Mouse (Mus musculus): ENCODE measurements at regions not wholly inside any gene's neighbourhood (a gene's known extent, or its start where the extent isn't known, plus 50 kb on each side); places are given as distances from the start of the nearest gene placed in this dataset.
A peak's percentile ranks its signal among the peaks of the same experiment; 100 is the strongest.

GRCm38 (mm10) chr7:145092392-145093176, 115.3 kb downstream of the 1810010D01Rik start:
- H3K27me3 ChIP-seq (ENCODE audit: control insufficient read depth, insufficient read depth, low read length): no peaks in the 10 kb centered on the region
- H3K4me2 ChIP-seq (ENCODE audit: low read depth, low read length): no peak overlapping the region
- no peak for ATAC-seq (replicated peaks; ENCODE audit: extremely low read depth, insufficient read depth, low FRiP score)
- H3K4me3 ChIP-seq (ENCODE audit: low read length): no peak overlapping the region
- H3K27ac ChIP-seq (ENCODE audit: low read length): no peak overlapping the region
- no peak overlapping the region for H3K9ac ChIP-seq (ENCODE audit: low read length)
- no peaks in the 10 kb centered on the region for H3K9me3 ChIP-seq (replicated peaks; ENCODE audit: control insufficient read depth, low read length)
- peaks cover 6% of the 10 kb centered on the region for H3K4me1 ChIP-seq (ENCODE audit: control insufficient read depth, insufficient read depth, low read length)
- 70% methylated on average over 6 of the region's 6 CpGs for WGBS
- H3K36me3 ChIP-seq (ENCODE audit: control insufficient read depth, insufficient read depth): no peaks in the 10 kb centered on the region

GRCm38 (mm10) chr7:145090849-145091248, 117.1 kb downstream of the 1810010D01Rik start:
- 80% methylated on average over 4 of the region's 4 CpGs for WGBS
- no peak overlapping the region for H3K9ac ChIP-seq (ENCODE audit: low read length)
- peaks cover 6% of the 10 kb centered on the region for H3K4me1 ChIP-seq (ENCODE audit: control insufficient read depth, insufficient read depth, low read length)
- H3K4me2 ChIP-seq (ENCODE audit: low read depth, low read length): no peak overlapping the region
- H3K27me3 ChIP-seq (ENCODE audit: control insufficient read depth, insufficient read depth, low read length): no peaks in the 10 kb centered on the region
- H3K27ac ChIP-seq (ENCODE audit: low read length): no peak overlapping the region
- ATAC-seq (replicated peaks; ENCODE audit: extremely low read depth, insufficient read depth, low FRiP score): no peak
- H3K36me3 ChIP-seq (ENCODE audit: control insufficient read depth, insufficient read depth): no peaks in the 10 kb centered on the region
- H3K9me3 ChIP-seq (replicated peaks; ENCODE audit: control insufficient read depth, low read length): no peaks in the 10 kb centered on the region
- no peak overlapping the region for H3K4me3 ChIP-seq (ENCODE audit: low read length)

GRCm38 (mm10) chr7:145089315-145089721, 118.6 kb downstream of the 1810010D01Rik start:
- Histone ChIP-seq H3K4me1 (ENCODE audit: control insufficient read depth, insufficient read depth, low read length) (peaks cover 6% of the 10 kb centered on the region), H3K9me3 (replicated peaks; ENCODE audit: control insufficient read depth, low read length) (no peaks in the 10 kb centered on the region), H3K9ac (ENCODE audit: low read length) (no peak overlapping the region), H3K27ac (ENCODE audit: low read length) (no peak overlapping the region), H3K4me3 (ENCODE audit: low read length) (no peak overlapping the region), H3K4me2 (ENCODE audit: low read depth, low read length) (no peak overlapping the region), H3K36me3 (ENCODE audit: control insufficient read depth, insufficient read depth) (no peaks in the 10 kb centered on the region), H3K27me3 (ENCODE audit: control insufficient read depth, insufficient read depth, low read length) (no peaks in the 10 kb centered on the region)
- 0 out of 2 replicates have a peak, but pooled peaks have one; percentile 28 for ATAC-seq (replicated peaks; ENCODE audit: extremely low read depth, insufficient read depth, low FRiP score)
- WGBS: 62% methylated on average over 3 of the region's 3 CpGs

- Histone ChIP-seq H3K4me3 (ENCODE audit: low read length) (no peak overlapping the region), H3K27ac (ENCODE audit: low read length) (no peak overlapping the region)
- no peak for ATAC-seq (replicated peaks; ENCODE audit: extremely low read depth, insufficient read depth, low FRiP score)
These were observed 119.3 kb downstream of the 1810010D01Rik start for GRCm38 (mm10) chr7:145088655-145089054.

GRCm38 (mm10) chr7:145087790-145088189, 120.1 kb downstream of the 1810010D01Rik start:
- no peak overlapping the region; the same call in 1 of the 2 replicates for H3K27ac ChIP-seq (ENCODE audit: low read length)
- H3K36me3 ChIP-seq (ENCODE audit: control insufficient read depth, insufficient read depth): no peaks in the 10 kb centered on the region
- ATAC-seq (replicated peaks; ENCODE audit: extremely low read depth, insufficient read depth, low FRiP score): no peak
- no peak overlapping the region for H3K4me2 ChIP-seq (ENCODE audit: low read depth, low read length)
- no peaks in the 10 kb centered on the region for H3K27me3 ChIP-seq (ENCODE audit: control insufficient read depth, insufficient read depth, low read length)
- H3K4me3 ChIP-seq (ENCODE audit: low read length): no peak overlapping the region
- WGBS: 64% methylated on average over 5 of the region's 5 CpGs
- no peak overlapping the region for H3K9ac ChIP-seq (ENCODE audit: low read length)
- peaks cover 9% of the 10 kb centered on the region for H3K4me1 ChIP-seq (ENCODE audit: control insufficient read depth, insufficient read depth, low read length)
- no peaks in the 10 kb centered on the region for H3K9me3 ChIP-seq (replicated peaks; ENCODE audit: control insufficient read depth, low read length)

More at GRCm38 (mm10) chr7:145088655-145089054, 119.3 kb downstream of the 1810010D01Rik start:
- Histone ChIP-seq H3K9ac (ENCODE audit: low read length) (no peak overlapping the region), H3K4me2 (ENCODE audit: low read depth, low read length) (no peak overlapping the region), H3K4me1 (ENCODE audit: control insufficient read depth, insufficient read depth, low read length) (peaks cover 3% of the 10 kb centered on the region), H3K36me3 (ENCODE audit: control insufficient read depth, insufficient read depth) (no peaks in the 10 kb centered on the region), H3K27me3 (ENCODE audit: control insufficient read depth, insufficient read depth, low read length) (no peaks in the 10 kb centered on the region), H3K9me3 (replicated peaks; ENCODE audit: control insufficient read depth, low read length) (no peaks in the 10 kb centered on the region)
- 86% methylated on average over 3 of the region's 3 CpGs for whole genome bisulfite sequencing

- Histone ChIP-seq H3K36me3 (ENCODE audit: control insufficient read depth, insufficient read depth) (no peaks in the 10 kb centered on the region), H3K4me1 (ENCODE audit: control insufficient read depth, insufficient read depth, low read length) (peaks cover 17% of the 10 kb centered on the region), H3K27me3 (ENCODE audit: control insufficient read depth, insufficient read depth, low read length) (no peaks in the 10 kb centered on the region), H3K27ac (ENCODE audit: low read length) (0 out of 2 replicates have a peak overlapping the region, but pooled peaks have one; percentile 0), H3K4me3 (ENCODE audit: low read length) (no peak overlapping the region), H3K9me3 (replicated peaks; ENCODE audit: control insufficient read depth, low read length) (no peaks in the 10 kb centered on the region), H3K4me2 (ENCODE audit: low read depth, low read length) (no peak overlapping the region), H3K9ac (ENCODE audit: low read length) (no peak overlapping the region)
- ATAC-seq (replicated peaks; ENCODE audit: extremely low read depth, insufficient read depth, low FRiP score): no peak
- WGBS: 40% methylated on average over 9 of the region's 9 CpGs
These were observed 124.8 kb downstream of the 1810010D01Rik start for GRCm38 (mm10) chr7:145082917-145083752.

GRCm38 (mm10) chr7:145071996-145072790, 132.5 kb upstream of the Ccnd1 start:
- 75% methylated on average over 5 of the region's 5 CpGs for WGBS
- no peak overlapping the region for H3K4me3 ChIP-seq (ENCODE audit: low read length)
- no peak for ATAC-seq (replicated peaks; ENCODE audit: extremely low read depth, insufficient read depth, low FRiP score)

GRCm38 (mm10) chr7:145071533-145071932, 131.8 kb upstream of the Ccnd1 start:
- Histone ChIP-seq H3K27me3 (ENCODE audit: control insufficient read depth, insufficient read depth, low read length) (no peaks in the 10 kb centered on the region), H3K9me3 (replicated peaks; ENCODE audit: control insufficient read depth, low read length) (no peaks in the 10 kb centered on the region), H3K4me3 (ENCODE audit: low read length) (no peak overlapping the region), H3K9ac (ENCODE audit: low read length) (no peak overlapping the region), H3K4me2 (ENCODE audit: low read depth, low read length) (no peak overlapping the region), H3K27ac (ENCODE audit: low read length) (no peak overlapping the region), H3K4me1 (ENCODE audit: control insufficient read depth, insufficient read depth, low read length) (no peaks in the 10 kb centered on the region), H3K36me3 (ENCODE audit: control insufficient read depth, insufficient read depth) (no peaks in the 10 kb centered on the region)
- ATAC-seq (replicated peaks; ENCODE audit: extremely low read depth, insufficient read depth, low FRiP score): no peak; the same call in 1 of the 2 replicates
- WGBS: 62% methylated on average over 2 of the region's 2 CpGs

More at GRCm38 (mm10) chr7:145071996-145072790, 132.5 kb upstream of the Ccnd1 start:
- no peaks in the 10 kb centered on the region for H3K27me3 ChIP-seq (ENCODE audit: control insufficient read depth, insufficient read depth, low read length)
- H3K4me1 ChIP-seq (ENCODE audit: control insufficient read depth, insufficient read depth, low read length): no peaks in the 10 kb centered on the region
- no peaks in the 10 kb centered on the region for H3K9me3 ChIP-seq (replicated peaks; ENCODE audit: control insufficient read depth, low read length)
- H3K27ac ChIP-seq (ENCODE audit: low read length): no peak overlapping the region
- no peak overlapping the region for H3K4me2 ChIP-seq (ENCODE audit: low read depth, low read length)
- no peak overlapping the region for H3K9ac ChIP-seq (ENCODE audit: low read length)
- no peaks in the 10 kb centered on the region for H3K36me3 ChIP-seq (ENCODE audit: control insufficient read depth, insufficient read depth)

Data from heart, embryonic 16.5 days (tissue).